Mouse (Mus musculus): ENCODE data around the gene Olfr447.

GRCm38 (mm10) chr6:42869695-42870094 lies 39.0 kb upstream of the Olfr447 start:
- TF ChIP-seq CTCF (IDR thresholded peaks at IDR 0.05; ENCODE audit: borderline replicate concordance, insufficient read depth, low read depth, low read length), result no peak
- TF ChIP-seq POLR2A (IDR thresholded peaks at IDR 0.05; ENCODE audit: borderline replicate concordance, insufficient read depth, low read length), result no peak
